Mouse (Mus musculus) bone marrow, adult 2 months (tissue): ENCODE data around the gene Sdhaf4.

ENCODE experiments used
- CTCF ChIP-seq: fragments of 200-500 bp; IDR thresholded peaks from 2 replicates; pipeline ENCODE4 v1.5.1; 2011; ENCODE audit warnings: low read length, control low read depth; ENCODE audit not compliant: control insufficient read depth, insufficient read depth
- POLR2A ChIP-seq: fragments of 200-500 bp; IDR thresholded peaks from 2 replicates; pipeline ENCODE4 v1.6.1; 2011; ENCODE audit warnings: low read depth, mild to moderate bottlenecking, control low read depth, low read length, borderline replicate concordance; ENCODE audit not compliant: control insufficient read depth

- no peak for TF ChIP-seq CTCF
- TF ChIP-seq POLR2A, result no peak
These were observed 37.3 kb downstream of the Sdhaf4 start for GRCm38 (mm10) chr1:23968027-23968725.
